Mouse (Mus musculus) gastrocnemius, adult 8-10 months (tissue): Measurements from ENCODE around the gene Sucla2. TPM values are rescaled to one million over a fixed set of nuclear protein-coding genes. Genes with fewer than 3 reads are reported as not detected.
"Not testable (repeated sequence)": the region's sequence is repeated elsewhere in the genome, so short reads cannot be mapped to it uniquely, and the experiment has no call there.

ENCODE experiments used
- DNase-seq, 2 experiments: peaks; one replicate each; pipeline ENCODE4 v3.0.0; 2022; ENCODE audit warnings: low spot score in 2 of 2
- total RNA-seq, 4 experiments: library from RNA; stranded (reverse); gene quantifications; 2 replicates each; pipeline ENCODE4 v1.2.4; 2022

The Sucla2 gene
- total RNA-seq, 4 experiments from 2014 or later, result 374 to 423 (median 388) TPM

DNA sequence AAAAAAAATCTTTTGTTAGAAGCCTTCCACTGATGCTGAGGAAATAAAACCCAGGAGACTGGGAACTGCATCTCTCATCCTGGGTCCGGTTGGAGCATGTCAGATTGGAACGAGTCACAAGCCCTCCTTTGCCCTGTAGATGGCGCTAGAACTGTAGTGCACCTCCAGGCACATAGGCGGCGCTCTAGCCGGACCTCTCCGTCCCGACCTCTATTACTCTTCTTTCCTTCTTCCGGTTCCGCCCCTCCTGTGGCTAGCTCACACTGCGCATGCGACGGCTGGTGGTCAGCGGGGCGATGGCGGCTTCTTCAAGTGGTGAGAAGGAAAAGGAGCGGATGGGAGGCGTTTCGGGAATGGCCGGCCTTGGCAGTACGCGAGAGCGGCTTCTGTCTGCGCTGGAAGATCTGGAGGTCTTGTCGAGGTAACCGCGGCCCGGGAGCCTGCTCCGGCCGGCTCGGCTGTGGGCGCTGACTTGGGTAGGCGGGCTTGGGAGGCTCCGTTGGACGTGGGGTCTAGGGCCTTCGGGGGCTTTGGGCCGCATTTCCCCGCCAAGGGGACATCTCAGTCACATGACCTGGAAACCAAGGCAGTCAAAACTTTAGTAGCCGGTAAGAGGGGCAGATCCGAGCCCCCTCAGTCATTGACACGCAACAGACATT, 15.2 kb upstream of the Sucla2 start, which contains the start of gene Med4:
TSS of gene Med4 (plus strand) at position 261 of the 659 bp plus-strand sequence.
- DNase-seq, result peak; percentile 87 to 90

DNA sequence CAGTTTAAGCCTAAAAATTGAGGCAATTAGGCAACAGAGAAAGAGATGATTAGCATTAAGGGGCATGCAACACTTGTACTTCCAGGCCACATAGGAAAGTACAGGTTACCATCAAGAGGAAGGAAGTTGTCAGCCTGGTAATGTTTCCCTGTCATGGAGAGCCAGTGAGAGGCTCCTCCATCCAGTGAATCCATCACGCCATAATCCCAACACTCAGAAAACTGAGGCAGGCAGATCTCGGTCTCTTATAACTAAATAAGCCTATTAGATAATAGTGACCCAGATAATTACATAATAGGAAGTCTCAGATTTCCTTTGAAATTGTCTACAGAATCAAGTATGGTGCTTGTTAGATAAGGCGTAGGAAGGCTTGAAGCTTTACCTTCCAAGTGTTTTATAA, 983 bp upstream of the Sucla2 start:
- no peak for DNase-seq

- not testable (repeated sequence) for DNase-seq
These were observed 3.5 kb downstream of the Sucla2 start for GRCm38 (mm10) chr14:73528661-73529060.

DNA sequence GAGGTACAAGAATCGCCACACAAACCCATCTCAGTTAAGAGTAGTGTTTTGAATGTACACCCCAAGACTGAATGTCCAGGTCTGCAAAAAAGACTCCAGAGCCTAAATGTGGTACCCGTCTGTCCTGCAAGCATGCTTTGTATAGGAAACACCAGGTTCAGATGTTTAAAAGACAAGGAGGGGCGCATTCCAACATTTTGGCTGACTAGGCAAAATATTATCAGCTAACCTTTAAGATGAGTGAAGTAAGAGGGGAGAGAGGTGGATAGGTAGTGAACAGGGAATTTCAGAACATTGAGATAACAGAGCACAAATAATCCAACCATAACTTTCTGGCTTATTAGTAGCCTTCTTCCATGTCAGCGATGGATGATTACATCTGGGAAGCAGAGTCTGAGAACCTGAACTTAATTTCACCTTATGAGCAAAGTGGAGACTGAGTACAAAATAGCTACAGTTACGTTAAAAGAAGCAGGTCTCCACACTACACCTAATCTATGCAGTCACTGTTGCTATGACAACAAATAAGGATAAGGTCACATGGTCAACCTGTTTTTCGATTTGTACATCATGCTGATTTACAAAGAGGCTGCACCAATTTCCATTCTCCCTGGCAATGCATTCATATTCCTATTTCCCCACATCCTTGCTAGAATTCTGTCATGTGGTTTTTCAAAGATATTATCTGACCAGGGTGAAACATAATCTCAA, 8.8 kb downstream of the Sucla2 start:
- no peak for DNase-seq

DNA sequence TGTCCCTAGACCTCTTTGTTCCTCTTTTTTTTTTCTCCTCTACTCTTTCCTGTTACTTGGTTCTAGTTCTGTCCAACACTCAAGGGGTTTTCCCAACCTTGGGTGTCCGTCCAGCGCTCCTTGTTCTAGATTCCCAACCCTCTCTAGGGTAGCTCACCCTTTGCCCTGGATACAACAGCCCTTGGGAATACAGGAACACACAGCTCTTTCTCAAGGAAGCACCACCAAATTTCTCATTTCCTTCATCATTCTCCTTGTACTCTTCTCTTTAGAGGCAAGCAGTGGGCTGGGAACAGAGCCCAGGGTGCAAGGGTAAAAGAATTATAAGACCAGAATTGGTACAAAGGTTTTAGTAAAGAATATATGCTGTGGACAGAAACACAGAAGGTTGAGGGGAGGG, 10.5 kb downstream of the Sucla2 start:
- no peak for DNase-seq

GRCm38 (mm10) chr14:73543781-73544180, 18.7 kb downstream of the Sucla2 start:
- DNase-seq, result no peak

DNA sequence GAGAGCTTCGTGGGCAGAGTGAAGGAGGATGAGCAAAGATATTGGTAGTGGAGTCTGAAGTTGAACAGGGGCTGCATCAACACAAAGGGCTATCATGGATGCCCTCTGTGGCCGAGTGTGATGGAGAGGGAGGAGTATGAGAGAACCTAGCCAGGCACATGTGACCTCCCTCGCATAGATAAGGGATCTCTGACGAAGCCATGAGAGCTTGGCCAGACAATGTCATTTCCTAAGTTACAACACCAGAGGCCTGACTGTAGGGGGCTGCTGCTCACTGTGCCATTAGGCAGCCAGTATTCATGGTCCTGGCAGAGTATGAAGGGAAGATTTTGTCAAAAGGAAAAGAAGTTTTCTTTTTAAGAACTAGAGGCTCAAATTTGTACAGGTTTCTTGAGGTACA, 21.9 kb downstream of the Sucla2 start:
- DNase-seq, result no peak

DNA sequence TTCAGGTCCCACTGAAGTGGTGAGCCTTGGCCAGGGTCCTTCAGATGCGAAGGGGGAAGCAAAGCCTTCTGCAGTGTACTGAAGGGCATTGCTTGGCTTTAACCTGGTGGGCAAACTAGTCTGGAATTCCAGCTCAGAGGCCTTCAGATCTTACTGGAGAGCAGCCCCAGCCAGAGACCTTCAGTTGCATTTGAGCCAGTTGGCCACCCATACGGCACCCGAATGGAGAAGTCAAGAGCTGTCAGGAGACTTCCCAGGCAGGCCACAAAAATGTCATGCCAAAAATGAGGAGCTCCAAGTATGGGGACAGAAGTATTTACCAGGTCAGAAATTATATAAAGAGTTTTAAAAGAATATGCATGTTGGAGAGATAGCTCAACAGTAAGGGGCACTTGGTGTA, 22.9 kb downstream of the Sucla2 start, which contains the start of gene Nudt15:
TSS of gene Nudt15 (minus strand) at position 192 of the 400 bp plus-strand sequence.
- no peak for DNase-seq

DNA sequence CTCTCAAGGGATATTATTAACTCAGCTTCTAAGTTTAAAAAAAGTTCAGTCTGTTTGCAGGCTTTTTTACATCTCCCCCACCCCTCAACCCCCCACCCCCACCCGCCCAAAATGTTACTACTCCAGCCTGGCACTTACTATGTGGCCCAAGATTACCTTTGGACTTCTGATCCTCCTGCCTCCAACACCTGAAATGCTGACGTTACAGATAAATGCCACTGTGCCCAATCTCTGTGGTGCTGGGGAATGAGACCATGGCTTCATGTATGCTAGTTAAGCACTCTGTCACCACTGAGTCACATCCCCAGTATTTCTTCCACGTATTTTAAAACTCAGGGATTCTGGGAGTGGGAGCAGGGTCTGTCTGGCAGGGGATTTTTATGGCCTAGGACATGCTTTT, 25.2 kb downstream of the Sucla2 start:
- DNase-seq, result no peak

- no peak for DNase-seq
These were observed 25.6 kb downstream of the Sucla2 start for GRCm38 (mm10) chr14:73550732-73551131.

DNA sequence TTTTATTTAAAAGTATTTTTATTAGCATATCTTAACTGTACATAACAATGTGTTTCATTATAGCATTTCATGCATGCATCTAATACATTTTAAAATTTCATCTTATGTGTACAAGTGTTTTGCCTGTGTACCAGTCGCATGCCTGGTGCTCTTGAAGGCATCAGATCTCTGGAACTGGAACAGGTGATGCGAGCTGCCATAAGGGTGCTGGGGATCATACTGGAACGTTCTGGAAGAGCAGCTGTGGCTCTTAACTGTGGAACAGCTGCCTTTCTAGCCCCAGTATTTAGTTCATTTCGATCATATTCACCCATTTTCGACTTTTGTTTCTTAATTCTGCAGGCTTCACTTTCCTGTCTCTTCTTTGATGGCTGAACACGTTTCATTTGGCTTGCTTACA, 26.0 kb downstream of the Sucla2 start:
- no peak for DNase-seq

GRCm38 (mm10) chr14:73552341-73553121, 27.4 kb downstream of the Sucla2 start:
- DNase-seq, result peak; percentile 90 to 92

GRCm38 (mm10) chr14:73553122-73553696, 28.1 kb downstream of the Sucla2 start:
- DNase-seq, result no peak

DNA sequence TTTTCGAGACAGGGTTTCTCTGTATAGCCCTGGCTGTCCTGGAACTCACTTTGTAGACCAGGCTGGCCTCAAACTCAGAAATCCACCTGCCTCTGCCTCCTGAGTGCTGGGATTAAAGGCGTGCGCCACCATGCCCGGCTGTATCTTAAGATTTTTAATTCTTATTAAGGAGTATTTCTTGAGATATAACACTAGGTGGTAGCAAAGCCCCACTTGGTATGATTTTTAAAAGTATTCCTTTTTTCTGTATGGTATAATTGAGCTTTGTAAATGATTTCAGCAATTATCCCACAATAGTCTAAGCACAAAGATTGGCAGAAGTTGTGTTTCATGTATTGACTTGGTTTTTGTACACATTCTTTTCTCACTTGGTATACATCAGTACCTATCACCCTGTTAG, 44.7 kb downstream of the Sucla2 start:
- not testable (repeated sequence) for DNase-seq

DNA sequence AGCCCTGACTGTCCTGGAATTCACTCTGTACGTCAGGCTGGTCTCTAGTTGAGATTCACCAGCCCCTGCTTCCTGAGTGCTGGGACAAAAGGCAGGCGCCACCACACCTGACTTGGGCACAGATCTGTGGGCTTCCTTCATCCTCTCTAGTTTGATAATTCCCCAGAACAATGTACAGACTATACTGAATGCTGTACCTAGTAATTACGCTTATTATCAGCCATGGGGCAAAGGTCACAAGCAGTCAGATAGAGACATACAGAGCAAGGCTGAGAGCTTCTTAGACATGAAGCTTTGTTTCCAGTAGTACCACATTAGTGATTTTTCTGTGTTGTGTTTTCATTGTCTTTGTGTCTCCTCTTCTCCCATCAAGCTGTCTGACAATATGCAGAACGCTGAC, 46.0 kb downstream of the Sucla2 start:
- no peak for DNase-seq

- no peak for DNase-seq
These were observed 48.9 kb downstream of the Sucla2 start for GRCm38 (mm10) chr14:73574053-73574452.

- no peak for DNase-seq
These were observed 51.2 kb downstream of the Sucla2 start for GRCm38 (mm10) chr14:73576336-73576735.

GRCm38 (mm10) chr14:73588080-73588479, 63.0 kb downstream of the Sucla2 start:
- DNase-seq, result no peak

GRCm38 (mm10) chr14:73592166-73592565, 67.0 kb downstream of the Sucla2 start:
- no peak for DNase-seq

DNA sequence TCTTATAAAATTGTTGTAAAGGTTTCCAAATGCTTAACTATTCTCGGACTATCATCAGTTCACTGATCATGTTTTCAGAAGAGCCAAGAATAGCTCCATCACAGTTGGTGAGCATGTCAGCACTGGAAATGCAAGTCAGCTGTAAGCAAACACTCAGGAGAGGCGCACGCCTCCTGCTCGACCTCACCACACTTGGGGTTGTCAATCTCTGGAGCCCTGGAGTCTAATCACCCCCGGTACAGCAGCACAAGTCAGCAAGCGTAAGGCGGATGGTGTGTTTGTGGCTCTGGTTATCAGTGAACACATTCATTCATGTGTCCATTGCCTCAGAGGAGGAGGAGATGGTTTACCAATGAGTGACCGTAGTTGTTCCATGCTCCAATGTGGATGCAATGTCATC, 74.6 kb downstream of the Sucla2 start:
- peak; percentile 65 to 78 for DNase-seq

- DNase-seq, result no peak
These were observed 82.6 kb downstream of the Sucla2 start for GRCm38 (mm10) chr14:73607732-73608131.
